Mouse (Mus musculus) MEL (cell line): ENCODE results near the gene Hoxd4. TPM values are rescaled to one million over a fixed set of nuclear protein-coding genes. Genes with fewer than 3 reads are reported as not detected.

ENCODE experiments used
- DNase-seq: peaks from one replicate; pipeline ENCODE4 v3.0.0; 2011; ENCODE audit warnings: low read depth, low spot score
- H3K27ac ChIP-seq: 2 replicates; pipeline ENCODE4 v1.5.1; 2012; ENCODE audit warnings: low read depth, mild to moderate bottlenecking, control low read depth, low read length, moderate library complexity; ENCODE audit not compliant: control insufficient read depth
- H3K27me3 ChIP-seq, 2 experiments: fragments of 150-350 bp in 1 of 2; sonication (generic) in 1 of 2; 2 replicates each; pipeline ENCODE4 v1.6.1; 2012; ENCODE audit warnings: low read length in 2 of 2, mild to moderate bottlenecking in 2 of 2, improper control_type of control experiment in 1 of 2, moderate library complexity in 1 of 2; ENCODE audit not compliant: insufficient read depth in 2 of 2, control insufficient read depth in 1 of 2
- H3K36me3 ChIP-seq, 2 experiments: 2 replicates each; pipeline ENCODE4 v1.6.1; 2012 to 2014; ENCODE audit warnings: low read length in 2 of 2, improper control_type of control experiment in 1 of 2, inconsistent platforms in 1 of 2, mild to moderate bottlenecking in 1 of 2; ENCODE audit not compliant: insufficient read depth in 2 of 2, control insufficient read depth in 1 of 2
- H3K4me1 ChIP-seq, 2 experiments: fragments of 150-350 bp in 1 of 2; sonication (generic) in 1 of 2; 2 replicates each; pipeline ENCODE4 v1.6.1; 2012; ENCODE audit warnings: low read length in 2 of 2, improper control_type of control experiment in 1 of 2, mild to moderate bottlenecking in 1 of 2; ENCODE audit not compliant: insufficient read depth in 2 of 2, control insufficient read depth in 1 of 2
- H3K4me3 ChIP-seq, 2 experiments: fragments of 150-350 bp in 1 of 2; sonication (generic) in 1 of 2; 2 replicates each; pipeline ENCODE4 v1.5.1; 2012; ENCODE audit warnings: low read depth in 2 of 2, low read length in 2 of 2, mild to moderate bottlenecking in 2 of 2, moderate library complexity in 2 of 2, control low read depth in 1 of 2, improper control_type of control experiment in 1 of 2; ENCODE audit not compliant: control insufficient read depth in 1 of 2, insufficient read depth in 1 of 2
- H3K79me2 ChIP-seq: 2 replicates; pipeline ENCODE4 v1.6.1; 2012; ENCODE audit warnings: mild to moderate bottlenecking, low read length, moderate library complexity; ENCODE audit not compliant: control insufficient read depth, poor library complexity, insufficient read depth
- H3K9ac ChIP-seq: 2 replicates; pipeline ENCODE4 v1.6.1; 2012; ENCODE audit warnings: low read depth, mild to moderate bottlenecking, control low read depth, low read length, moderate library complexity; ENCODE audit not compliant: control insufficient read depth, poor library complexity, severe bottlenecking
- H3K9me3 ChIP-seq: fragments of 150-350 bp; sonication (generic); replicated peaks from 2 replicates; pipeline ENCODE4 v1.6.1; 2012; ENCODE audit warnings: mild to moderate bottlenecking, low read length, improper control_type of control experiment, moderate library complexity; ENCODE audit not compliant: insufficient read depth
- CHD1 ChIP-seq: IDR thresholded peaks from 2 replicates; pipeline ENCODE4 v1.6.1; 2012; ENCODE audit warnings: low read depth, mild to moderate bottlenecking, inconsistent platforms, low read length, improper control_type of control experiment
- ELF1 ChIP-seq: IDR thresholded peaks from 2 replicates; pipeline ENCODE4 v1.6.1; 2014; ENCODE audit warnings: low read depth, mild to moderate bottlenecking, inconsistent platforms, low read length, improper control_type of control experiment, moderate library complexity
- GABPA ChIP-seq: IDR thresholded peaks from 2 replicates; pipeline ENCODE4 v1.6.1; 2012; ENCODE audit warnings: low read depth, mild to moderate bottlenecking, inconsistent platforms, low read length, improper control_type of control experiment, moderate library complexity
- GATA1 ChIP-seq: IDR thresholded peaks from 2 replicates; pipeline ENCODE4 v1.6.1; 2011; ENCODE audit warnings: low read depth, low read length, improper control_type of control experiment
- HCFC1 ChIP-seq: IDR thresholded peaks from 2 replicates; pipeline ENCODE4 v1.6.1; 2012; ENCODE audit warnings: low read depth, mild to moderate bottlenecking, inconsistent platforms, low read length, improper control_type of control experiment, moderate library complexity
- JUND ChIP-seq: IDR thresholded peaks from 2 replicates; pipeline ENCODE4 v1.6.1; 2011; ENCODE audit warnings: low read depth, mild to moderate bottlenecking, improper control_type of control experiment, low read length
- MAFK ChIP-seq: IDR thresholded peaks from 2 replicates; pipeline ENCODE4 v1.6.1; 2011; ENCODE audit warnings: low read depth, mild to moderate bottlenecking, low read length, improper control_type of control experiment, borderline replicate concordance
- MAX ChIP-seq: IDR thresholded peaks from 2 replicates; pipeline ENCODE4 v1.6.1; 2011; ENCODE audit warnings: low read length, improper control_type of control experiment
- MAZ ChIP-seq: IDR thresholded peaks from 2 replicates; pipeline ENCODE4 v1.6.1; 2012; ENCODE audit warnings: low read depth, mild to moderate bottlenecking, inconsistent platforms, low read length, improper control_type of control experiment
- MEF2A ChIP-seq: IDR thresholded peaks from 2 replicates; pipeline ENCODE4 v1.6.1; 2014; ENCODE audit warnings: low read depth, mild to moderate bottlenecking, inconsistent platforms, low read length, improper control_type of control experiment; ENCODE audit not compliant: poor library complexity, insufficient replicate concordance, severe bottlenecking; ENCODE audit errors: extremely low read depth
- MYB ChIP-seq: IDR thresholded peaks from 2 replicates; pipeline ENCODE4 v1.6.1; 2011; ENCODE audit warnings: mild to moderate bottlenecking, low read depth, low read length, improper control_type of control experiment
- MYC ChIP-seq: IDR thresholded peaks from 2 replicates; pipeline ENCODE4 v1.6.1; 2011; ENCODE audit warnings: low read depth, mild to moderate bottlenecking, low read length, improper control_type of control experiment, moderate library complexity
- NRF1 ChIP-seq: IDR thresholded peaks from 2 replicates; pipeline ENCODE4 v1.6.1; 2014; ENCODE audit warnings: low read depth, mild to moderate bottlenecking, inconsistent platforms, low read length, improper control_type of control experiment, moderate library complexity; ENCODE audit not compliant: poor library complexity, insufficient read depth, severe bottlenecking
- POLR2AphosphoS5 ChIP-seq: IDR thresholded peaks from 2 replicates; pipeline ENCODE4 v1.6.1; 2012; ENCODE audit warnings: low read depth, borderline replicate concordance, mild to moderate bottlenecking, inconsistent platforms, low read length, moderate library complexity, mixed read lengths
- RCOR1 ChIP-seq: IDR thresholded peaks from 2 replicates; pipeline ENCODE4 v1.6.1; 2012; ENCODE audit warnings: low read depth, mild to moderate bottlenecking, inconsistent platforms, low read length, improper control_type of control experiment
- TAL1 ChIP-seq: IDR thresholded peaks from 2 replicates; pipeline ENCODE4 v1.6.1; 2012; ENCODE audit warnings: mild to moderate bottlenecking, inconsistent platforms, low read length, moderate library complexity, mixed read lengths
- TBP ChIP-seq: IDR thresholded peaks from 2 replicates; pipeline ENCODE4 v1.8.0; 2011; ENCODE audit warnings: low read depth, low read length, improper control_type of control experiment
- UBTF ChIP-seq: IDR thresholded peaks from 2 replicates; pipeline ENCODE4 v1.6.1; 2012; ENCODE audit warnings: low read depth, mild to moderate bottlenecking, inconsistent platforms, low read length, improper control_type of control experiment, moderate library complexity, borderline replicate concordance; ENCODE audit not compliant: insufficient read depth
- USF1 ChIP-seq: IDR thresholded peaks from 2 replicates; pipeline ENCODE4 v1.6.1; 2014; ENCODE audit warnings: low read depth, mild to moderate bottlenecking, inconsistent platforms, low read length, improper control_type of control experiment, moderate library complexity
- polyA plus RNA-seq, 2 experiments: library from polyadenylated mRNA; stranded (reverse) in 1 of 2; unstranded in 1 of 2; fragments of >175 nt in 1 of 2; fragments of >200 nt in 1 of 2; gene quantifications; 2 replicates each; pipeline versions ENCODE4 v1.2.1 to v1.2.4; 2012; ENCODE audit warnings: low replicate concordance in 2 of 2, low read depth in 1 of 2; ENCODE audit not compliant: insufficient read length in 2 of 2, insufficient read depth in 1 of 2, missing spikeins in 1 of 2
- total RNA-seq: library from RNA; depleted of rRNA; stranded (reverse); fragments of 300-350 nt; gene quantifications from 2 replicates; pipeline ENCODE4 v1.2.3, GENCODE M21; 2012

Hoxd4 gene
- total and polyA plus RNA-seq, 3 experiments: not detected

DNA sequence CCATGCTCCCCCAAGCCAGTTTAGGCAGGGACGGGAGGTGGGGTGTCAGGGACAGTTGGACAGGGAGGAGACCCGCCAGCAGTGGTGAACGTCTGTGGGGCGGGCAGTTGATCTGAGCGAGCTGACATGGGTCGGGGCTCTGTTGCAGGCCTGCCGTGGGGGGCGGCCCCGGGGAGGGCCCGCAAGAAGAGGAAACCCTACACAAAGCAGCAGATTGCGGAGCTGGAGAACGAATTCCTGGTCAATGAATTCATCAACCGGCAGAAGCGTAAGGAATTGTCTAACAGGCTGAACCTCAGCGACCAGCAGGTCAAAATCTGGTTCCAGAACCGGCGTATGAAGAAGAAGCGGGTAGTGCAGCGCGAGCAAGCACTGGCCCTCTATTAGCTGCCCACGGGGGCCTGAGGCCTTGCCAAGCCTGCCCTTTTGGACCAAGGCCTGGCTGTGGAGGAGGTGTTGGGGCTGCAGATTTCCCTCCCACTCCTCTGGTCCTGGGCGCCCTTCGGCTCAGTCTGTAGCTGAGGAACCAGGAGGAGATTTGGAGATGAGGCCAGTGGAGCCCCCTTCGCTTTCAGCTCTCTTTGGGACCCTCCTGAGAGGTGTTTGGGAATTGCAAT is 36.0 kb upstream of the Hoxd4 start:
- DNase-seq: no peak
- TF ChIP-seq MYC (no peak), MAFK (no peak), POLR2AphosphoS5 (no peak), GABPA (no peak), JUND (no peak), HCFC1 (no peak), TAL1 (no peak), CHD1 (no peak)
- Histone ChIP-seq H3K27me3 (peaks cover 2 to 3% of the 10 kb centered on the region in 2 experiments; a peak in 3 of 4 replicates), H3K9me3 (no peaks in the 10 kb centered on the region), H3K27ac (no peak overlapping the region), H3K9ac (no peak overlapping the region), H3K36me3 (no peaks in the 10 kb centered on the region), H3K4me3 (no peak overlapping the region), H3K79me2 (no peaks in the 10 kb centered on the region), H3K4me1 (no peaks in the 10 kb centered on the region)

DNA sequence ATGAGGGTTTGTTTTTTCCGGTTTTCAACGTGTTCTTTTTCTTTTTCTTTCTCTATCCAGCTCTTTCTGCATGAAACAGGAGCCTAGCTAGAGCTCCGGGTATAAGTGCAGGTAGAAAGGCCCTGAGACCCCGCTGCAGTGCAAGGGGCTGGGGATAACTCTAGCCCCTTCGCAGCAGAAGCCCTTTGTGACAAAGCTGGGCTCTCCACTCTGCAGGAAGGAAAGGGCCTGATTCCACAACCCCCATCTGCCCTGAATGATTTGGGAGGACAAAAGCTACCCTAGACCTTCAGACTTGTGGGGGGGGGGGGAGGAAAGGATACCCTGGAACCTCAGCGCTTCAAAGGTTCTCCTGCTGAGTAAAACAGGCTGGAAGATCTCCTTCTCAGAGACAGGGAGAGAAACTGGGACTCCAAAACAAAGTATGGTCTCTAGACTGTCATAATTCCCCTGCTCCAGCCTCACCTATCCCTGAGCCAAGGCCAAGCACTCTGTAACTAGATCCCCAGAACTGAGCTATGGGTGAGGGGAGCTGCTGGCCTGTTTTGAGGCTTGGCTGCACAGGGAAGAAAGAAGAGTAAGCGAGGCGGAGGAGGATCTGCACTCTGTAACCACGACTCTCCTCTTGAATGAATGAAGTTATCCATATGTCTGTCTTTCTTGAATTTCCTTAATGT is 35.2 kb upstream of the Hoxd4 start:
- TF ChIP-seq MAX (no peak), MEF2A (no peak), MAFK (no peak), POLR2AphosphoS5 (no peak), RCOR1 (no peak), GATA1 (no peak), ELF1 (no peak), NRF1 (no peak), UBTF (no peak), HCFC1 (no peak), MYC (no peak), USF1 (no peak), TBP (no peak), MYB (no peak), MAZ (no peak)
- Histone ChIP-seq H3K9ac (no peak overlapping the region), H3K4me1 (no peaks in the 10 kb centered on the region), H3K27me3 (peaks cover 2 to 3% of the 10 kb centered on the region in 2 experiments; a peak in 3 of 4 replicates), H3K36me3 (no peaks in the 10 kb centered on the region), H3K9me3 (no peaks in the 10 kb centered on the region), H3K4me3 (no peak overlapping the region), H3K27ac (no peak overlapping the region), H3K79me2 (no peaks in the 10 kb centered on the region)
- DNase-seq: no peak
